Mouse (Mus musculus): ENCODE measurements around the gene Olfr222. TPM values are rescaled to one million over a fixed set of nuclear protein-coding genes. Genes with fewer than 3 reads are reported as not detected.

Olfr222 gene
- polyA plus RNA-seq, 1 experiment from 2014 or later = not detected

DNA sequence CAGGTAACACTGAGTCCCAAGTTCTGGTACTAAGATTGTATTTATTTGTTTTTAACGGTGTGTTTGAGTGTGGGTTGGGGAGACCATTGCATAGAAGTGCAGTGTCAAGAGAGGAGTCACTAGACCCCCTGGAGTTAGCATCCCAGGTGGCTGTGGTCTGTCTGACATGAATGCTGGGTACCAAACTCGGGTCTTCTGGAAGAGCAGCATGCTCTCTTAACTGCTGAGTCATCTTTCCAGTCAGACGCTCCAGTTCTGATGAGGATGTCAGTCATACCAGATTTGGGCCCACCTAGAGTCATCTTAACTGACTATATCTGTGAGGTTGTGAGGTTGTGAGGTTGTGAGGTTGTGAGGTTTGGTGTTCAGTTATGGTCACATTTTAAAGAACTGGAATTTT, 15.1 kb downstream of the Olfr222 start:
- no peak overlapping the region for H3K4me2 ChIP-seq (ENCODE audit: low read depth)
- DNase-seq (ENCODE audit: low spot score) = no peak
- no peaks in the 10 kb centered on the region for H3K4me1 ChIP-seq (ENCODE audit: control insufficient read depth, insufficient read depth, low read length)
- H3K36me3 ChIP-seq (ENCODE audit: control insufficient read depth, insufficient read depth, low read length) = no peaks in the 10 kb centered on the region
- H3K9me3 ChIP-seq (ENCODE audit: control insufficient read depth, low read length) = no peaks in the 10 kb centered on the region
- no peaks in the 10 kb centered on the region for H3K27me3 ChIP-seq (ENCODE audit: control insufficient read depth, insufficient read depth, low read length)
- 68% methylated on average over 3 of the region's 3 CpGs for WGBS
- no peak for ATAC-seq (ENCODE audit: insufficient read depth, low FRiP score, low TSS enrichment)
- no peak overlapping the region for H3K4me3 ChIP-seq (ENCODE audit: low read depth, low read length)
- H3K9ac ChIP-seq (ENCODE audit: low read length) = no peak overlapping the region
- H3K27ac ChIP-seq (ENCODE audit: low read depth, low read length) = no peak overlapping the region

DNA sequence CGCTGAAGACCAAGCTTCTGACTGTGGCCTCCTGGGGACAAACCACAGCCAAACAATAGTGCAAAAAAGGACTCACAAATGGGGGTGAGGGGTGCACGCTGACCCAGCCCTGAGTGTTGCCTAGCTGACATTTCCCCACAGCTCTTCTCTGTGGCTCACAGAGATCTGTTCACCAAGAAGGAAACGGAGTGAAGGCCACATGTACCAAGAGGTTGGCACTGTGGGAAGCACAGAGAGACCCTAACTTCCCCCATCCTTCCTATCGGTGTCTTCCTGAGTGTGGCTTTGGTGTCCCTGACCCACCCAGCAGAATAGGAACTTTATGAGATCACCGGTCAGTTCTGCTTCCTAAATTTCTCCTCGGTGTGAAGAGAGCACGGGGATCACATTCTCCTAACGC, 21.5 kb downstream of the Olfr222 start:
- Histone ChIP-seq H3K36me3 (ENCODE audit: control insufficient read depth, insufficient read depth, low read length) (no peaks in the 10 kb centered on the region), H3K27ac (ENCODE audit: low read depth, low read length) (no peak overlapping the region), H3K4me1 (ENCODE audit: control insufficient read depth, insufficient read depth, low read length) (no peaks in the 10 kb centered on the region), H3K4me2 (ENCODE audit: low read depth) (no peak overlapping the region), H3K4me3 (ENCODE audit: low read depth, low read length) (no peak overlapping the region), H3K9ac (ENCODE audit: low read length) (no peak overlapping the region), H3K9me3 (ENCODE audit: control insufficient read depth, low read length) (no peaks in the 10 kb centered on the region), H3K27me3 (ENCODE audit: control insufficient read depth, insufficient read depth, low read length) (no peaks in the 10 kb centered on the region)
- 88% methylated on average over 8 of the region's 8 CpGs for WGBS
- no peak for DNase-seq (ENCODE audit: low spot score)
- no peak for ATAC-seq (ENCODE audit: insufficient read depth, low FRiP score, low TSS enrichment)

DNA sequence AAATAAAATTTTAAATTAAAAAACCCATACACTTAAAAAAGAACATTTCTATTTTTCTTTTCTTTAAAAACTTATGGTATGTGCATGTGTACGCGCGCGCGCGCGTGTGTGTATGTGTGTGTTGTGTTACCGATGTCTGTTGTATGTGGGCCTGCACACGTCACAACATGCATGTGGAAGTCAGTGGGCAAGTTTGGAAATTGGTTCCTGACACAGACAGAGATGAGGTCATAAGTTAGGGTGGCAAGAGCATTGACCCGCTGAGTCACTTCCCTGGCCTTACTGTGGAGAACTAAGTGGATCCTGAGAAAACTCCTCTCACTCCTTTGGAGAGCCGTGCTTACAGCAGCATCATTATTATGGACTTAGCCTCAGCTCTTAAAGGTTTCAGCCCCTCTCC, 21.9 kb downstream of the Olfr222 start:
- Histone ChIP-seq H3K9ac (ENCODE audit: low read length) (no peak overlapping the region), H3K4me3 (ENCODE audit: low read depth, low read length) (no peak overlapping the region), H3K27me3 (ENCODE audit: control insufficient read depth, insufficient read depth, low read length) (no peaks in the 10 kb centered on the region), H3K27ac (ENCODE audit: low read depth, low read length) (no peak overlapping the region), H3K4me1 (ENCODE audit: control insufficient read depth, insufficient read depth, low read length) (no peaks in the 10 kb centered on the region), H3K36me3 (ENCODE audit: control insufficient read depth, insufficient read depth, low read length) (no peaks in the 10 kb centered on the region), H3K4me2 (ENCODE audit: low read depth) (no peak overlapping the region), H3K9me3 (ENCODE audit: control insufficient read depth, low read length) (no peaks in the 10 kb centered on the region)
- DNase-seq (ENCODE audit: low spot score) (no peak), ATAC-seq (ENCODE audit: insufficient read depth, low FRiP score, low TSS enrichment) (no peak)
- WGBS = 95% methylated on average over 11 of the region's 11 CpGs

GRCm38 (mm10) chr11:59544005-59544404, 32.0 kb downstream of the Olfr222 start:
- Histone ChIP-seq H3K4me3 (ENCODE audit: low read depth, low read length) (no peak overlapping the region), H3K4me1 (ENCODE audit: control insufficient read depth, insufficient read depth, low read length) (no peaks in the 10 kb centered on the region), H3K9ac (ENCODE audit: low read length) (no peak overlapping the region), H3K27ac (ENCODE audit: low read depth, low read length) (no peak overlapping the region), H3K36me3 (ENCODE audit: control insufficient read depth, insufficient read depth, low read length) (no peaks in the 10 kb centered on the region), H3K4me2 (ENCODE audit: low read depth) (no peak overlapping the region), H3K27me3 (ENCODE audit: control insufficient read depth, insufficient read depth, low read length) (no peaks in the 10 kb centered on the region), H3K9me3 (ENCODE audit: control insufficient read depth, low read length) (no peaks in the 10 kb centered on the region)
- ATAC-seq (ENCODE audit: insufficient read depth, low FRiP score, low TSS enrichment) (no peak), DNase-seq (ENCODE audit: low spot score) (no peak)
- 88% methylated on average over 9 of the region's 9 CpGs for WGBS

DNA sequence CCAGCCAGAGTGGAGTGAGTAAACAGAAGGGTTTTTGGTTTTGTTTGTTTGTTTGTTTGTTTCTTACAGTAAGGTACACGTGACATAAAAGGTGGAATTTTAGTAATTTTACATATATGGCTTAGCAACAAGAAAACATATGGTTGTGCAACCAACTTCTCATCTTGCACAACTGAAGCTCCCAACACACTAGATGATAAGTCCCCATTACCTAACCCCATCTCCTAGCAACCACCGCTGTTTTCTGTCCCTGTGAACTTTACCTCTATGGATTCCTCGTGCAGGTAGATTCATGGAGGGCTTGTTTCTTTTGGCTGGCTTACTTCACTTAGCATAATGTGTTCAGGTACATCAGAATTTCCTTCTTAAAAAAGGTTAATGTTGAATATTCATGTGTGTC, 32.7 kb downstream of the Olfr222 start:
- H3K4me3 ChIP-seq (ENCODE audit: low read depth, low read length) = no peak overlapping the region
- no peak overlapping the region for H3K9ac ChIP-seq (ENCODE audit: low read length)
- no peaks in the 10 kb centered on the region for H3K9me3 ChIP-seq (ENCODE audit: control insufficient read depth, low read length)
- no peak overlapping the region for H3K4me2 ChIP-seq (ENCODE audit: low read depth)
- H3K36me3 ChIP-seq (ENCODE audit: control insufficient read depth, insufficient read depth, low read length) = no peaks in the 10 kb centered on the region
- no peak overlapping the region for H3K27ac ChIP-seq (ENCODE audit: low read depth, low read length)
- WGBS = 86% methylated on average over 3 of the region's 3 CpGs
- no peak for DNase-seq (ENCODE audit: low spot score)
- ATAC-seq (ENCODE audit: insufficient read depth, low FRiP score, low TSS enrichment) = no peak
- no peaks in the 10 kb centered on the region for H3K27me3 ChIP-seq (ENCODE audit: control insufficient read depth, insufficient read depth, low read length)
- no peaks in the 10 kb centered on the region for H3K4me1 ChIP-seq (ENCODE audit: control insufficient read depth, insufficient read depth, low read length)

- Histone ChIP-seq H3K4me1 (ENCODE audit: control insufficient read depth, insufficient read depth, low read length) (no peaks in the 10 kb centered on the region), H3K9me3 (ENCODE audit: control insufficient read depth, low read length) (no peaks in the 10 kb centered on the region), H3K9ac (ENCODE audit: low read length) (no peak overlapping the region), H3K4me3 (ENCODE audit: low read depth, low read length) (no peak overlapping the region), H3K36me3 (ENCODE audit: control insufficient read depth, insufficient read depth, low read length) (no peaks in the 10 kb centered on the region), H3K4me2 (ENCODE audit: low read depth) (no peak overlapping the region), H3K27ac (ENCODE audit: low read depth, low read length) (no peak overlapping the region), H3K27me3 (ENCODE audit: control insufficient read depth, insufficient read depth, low read length) (no peaks in the 10 kb centered on the region)
- DNase-seq (ENCODE audit: low spot score) = no peak
- WGBS = 85% methylated on average over 6 of the region's 6 CpGs
- ATAC-seq (ENCODE audit: insufficient read depth, low FRiP score, low TSS enrichment) = no peak
These were observed 33.6 kb downstream of the Olfr222 start for GRCm38 (mm10) chr11:59542442-59542841.

GRCm38 (mm10) chr11:59541324-59541723, 34.7 kb downstream of the Olfr222 start, which contains the start of gene Nlrp3:
Gene Nlrp3 (plus strand): TSS chr11:59541568.
- H3K27me3 ChIP-seq (ENCODE audit: control insufficient read depth, insufficient read depth, low read length) = no peaks in the 10 kb centered on the region
- WGBS = 58% methylated on average over 3 of the region's 3 CpGs
- no peak within 1 kb of the TSS for H3K27ac ChIP-seq (ENCODE audit: low read depth, low read length)
- H3K4me3 ChIP-seq (ENCODE audit: low read depth, low read length) = no peak within 1 kb of the TSS
- ATAC-seq (ENCODE audit: insufficient read depth, low FRiP score, low TSS enrichment) (no peak), DNase-seq (ENCODE audit: low spot score) (no peak)
- no peak within 1 kb of the TSS for H3K9ac ChIP-seq (ENCODE audit: low read length)
- H3K36me3 ChIP-seq (ENCODE audit: control insufficient read depth, insufficient read depth, low read length) = no peaks in the 10 kb centered on the region
- H3K4me1 ChIP-seq (ENCODE audit: control insufficient read depth, insufficient read depth, low read length) = no peaks in the 10 kb centered on the region
- H3K4me2 ChIP-seq (ENCODE audit: low read depth) = no peak within 1 kb of the TSS
- no peaks in the 10 kb centered on the region for H3K9me3 ChIP-seq (ENCODE audit: control insufficient read depth, low read length)

- Histone ChIP-seq H3K27ac (ENCODE audit: low read depth, low read length) (no peak overlapping the region), H3K36me3 (ENCODE audit: control insufficient read depth, insufficient read depth, low read length) (no peaks in the 10 kb centered on the region), H3K9ac (ENCODE audit: low read length) (no peak overlapping the region), H3K4me1 (ENCODE audit: control insufficient read depth, insufficient read depth, low read length) (no peaks in the 10 kb centered on the region), H3K27me3 (ENCODE audit: control insufficient read depth, insufficient read depth, low read length) (no peaks in the 10 kb centered on the region), H3K9me3 (ENCODE audit: control insufficient read depth, low read length) (no peaks in the 10 kb centered on the region), H3K4me3 (ENCODE audit: low read depth, low read length) (no peak overlapping the region), H3K4me2 (ENCODE audit: low read depth) (no peak overlapping the region)
- WGBS = 89% methylated on average over 3 of the region's 3 CpGs
- ATAC-seq (ENCODE audit: insufficient read depth, low FRiP score, low TSS enrichment) (no peak), DNase-seq (ENCODE audit: low spot score) (no peak)
These were observed 35.9 kb downstream of the Olfr222 start for GRCm38 (mm10) chr11:59540123-59540522.

DNA sequence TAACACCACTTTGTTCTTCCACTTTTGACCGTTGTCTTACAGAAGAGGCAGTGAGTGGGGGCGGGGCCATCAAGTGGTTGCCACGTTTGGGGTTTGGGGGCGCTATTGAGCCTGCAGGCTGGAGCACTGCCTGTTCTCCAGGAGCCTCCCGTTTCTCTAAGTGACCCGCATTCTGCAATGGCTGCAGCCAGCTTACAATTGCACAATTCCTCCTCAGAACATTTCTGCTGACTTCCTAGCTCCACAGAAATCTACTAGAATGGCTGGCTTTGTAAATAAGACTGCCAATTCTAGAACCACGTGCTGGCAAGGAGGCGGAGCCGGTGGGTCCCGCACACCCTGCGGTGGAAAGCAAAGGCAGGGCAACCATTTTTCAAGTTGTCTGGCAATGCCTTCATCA, 37.6 kb downstream of the Olfr222 start:
- DNase-seq (ENCODE audit: low spot score) (peak; percentile 27), ATAC-seq (ENCODE audit: insufficient read depth, low FRiP score, low TSS enrichment) (no peak)
- no peaks in the 10 kb centered on the region for H3K36me3 ChIP-seq (ENCODE audit: control insufficient read depth, insufficient read depth, low read length)
- H3K9ac ChIP-seq (ENCODE audit: low read length) = no peak overlapping the region
- no peaks in the 10 kb centered on the region for H3K27me3 ChIP-seq (ENCODE audit: control insufficient read depth, insufficient read depth, low read length)
- H3K9me3 ChIP-seq (ENCODE audit: control insufficient read depth, low read length) = no peaks in the 10 kb centered on the region
- WGBS = 45% methylated on average over 11 of the region's 11 CpGs
- no peak overlapping the region for H3K4me3 ChIP-seq (ENCODE audit: low read depth, low read length)
- H3K27ac ChIP-seq (ENCODE audit: low read depth, low read length) = no peak overlapping the region
- H3K4me2 ChIP-seq (ENCODE audit: low read depth) = no peak overlapping the region
- H3K4me1 ChIP-seq (ENCODE audit: control insufficient read depth, insufficient read depth, low read length) = no peaks in the 10 kb centered on the region
